Mouse (Mus musculus) forebrain, embryonic 13.5 days (tissue): ENCODE measurements around the gene Sema4c. TPM values are rescaled to one million over a fixed set of nuclear protein-coding genes. Genes with fewer than 3 reads are reported as not detected.

Experiments
- ATAC-seq: fragments of 200-750 bp; cut with Nextera tagmentation; 2 replicates; pipeline ENCODE4 v1.8.0; 2017
- H3K27ac ChIP-seq: fragments of 300-500 bp; sonication (generic); 2 replicates; pipeline ENCODE4 v1.5.1; 2015; ENCODE audit warnings: inconsistent platforms, mild to moderate bottlenecking, moderate library complexity
- H3K27me3 ChIP-seq: fragments of 300-500 bp; sonication (generic); 2 replicates; pipeline ENCODE4 v1.6.1; 2015; ENCODE audit warnings: mild to moderate bottlenecking, inconsistent platforms
- H3K36me3 ChIP-seq: fragments of 300-500 bp; sonication (generic); 2 replicates; pipeline ENCODE4 v1.6.1; 2015; ENCODE audit warnings: mild to moderate bottlenecking, inconsistent platforms; ENCODE audit not compliant: poor library complexity, severe bottlenecking
- H3K4me1 ChIP-seq: fragments of 300-500 bp; sonication (generic); 2 replicates; pipeline ENCODE4 v1.6.1; 2015; ENCODE audit warnings: inconsistent platforms
- H3K4me2 ChIP-seq: fragments of 300-500 bp; sonication (generic); 2 replicates; pipeline ENCODE4 v1.6.1; 2015; ENCODE audit warnings: inconsistent platforms, mild to moderate bottlenecking, moderate library complexity
- H3K4me3 ChIP-seq: fragments of 300-500 bp; sonication (generic); 2 replicates; pipeline ENCODE4 v1.5.1; 2015; ENCODE audit warnings: mild to moderate bottlenecking, inconsistent platforms
- H3K9ac ChIP-seq: fragments of 300-500 bp; sonication (generic); 2 replicates; pipeline ENCODE4 v1.6.1; 2015; ENCODE audit warnings: mild to moderate bottlenecking, inconsistent platforms
- H3K9me3 ChIP-seq: fragments of 300-500 bp; sonication (generic); replicated peaks from 2 replicates; pipeline ENCODE4 v1.6.1; 2016; ENCODE audit warnings: inconsistent platforms
- WGBS: fragments of 180-500 bp; shearing (Covaris S2); methylation state at CpG from one replicate; pipeline ENCODE4 v1.1.7; 2015; 5-methylcytosine and 5-hydroxymethylcytosine counted together
- polyA plus RNA-seq: library from polyadenylated mRNA; unstranded; fragments of >200 nt; fragmentation: Nextera tagmentation; extraction: Ambion mirVana; gene quantifications from 2 replicates; pipeline ENCODE4 v1.2.1, GENCODE M21; 2015

The Sema4c gene
- polyA plus RNA-seq = 27.3 and 30.7 TPM in 2 replicates

DNA sequence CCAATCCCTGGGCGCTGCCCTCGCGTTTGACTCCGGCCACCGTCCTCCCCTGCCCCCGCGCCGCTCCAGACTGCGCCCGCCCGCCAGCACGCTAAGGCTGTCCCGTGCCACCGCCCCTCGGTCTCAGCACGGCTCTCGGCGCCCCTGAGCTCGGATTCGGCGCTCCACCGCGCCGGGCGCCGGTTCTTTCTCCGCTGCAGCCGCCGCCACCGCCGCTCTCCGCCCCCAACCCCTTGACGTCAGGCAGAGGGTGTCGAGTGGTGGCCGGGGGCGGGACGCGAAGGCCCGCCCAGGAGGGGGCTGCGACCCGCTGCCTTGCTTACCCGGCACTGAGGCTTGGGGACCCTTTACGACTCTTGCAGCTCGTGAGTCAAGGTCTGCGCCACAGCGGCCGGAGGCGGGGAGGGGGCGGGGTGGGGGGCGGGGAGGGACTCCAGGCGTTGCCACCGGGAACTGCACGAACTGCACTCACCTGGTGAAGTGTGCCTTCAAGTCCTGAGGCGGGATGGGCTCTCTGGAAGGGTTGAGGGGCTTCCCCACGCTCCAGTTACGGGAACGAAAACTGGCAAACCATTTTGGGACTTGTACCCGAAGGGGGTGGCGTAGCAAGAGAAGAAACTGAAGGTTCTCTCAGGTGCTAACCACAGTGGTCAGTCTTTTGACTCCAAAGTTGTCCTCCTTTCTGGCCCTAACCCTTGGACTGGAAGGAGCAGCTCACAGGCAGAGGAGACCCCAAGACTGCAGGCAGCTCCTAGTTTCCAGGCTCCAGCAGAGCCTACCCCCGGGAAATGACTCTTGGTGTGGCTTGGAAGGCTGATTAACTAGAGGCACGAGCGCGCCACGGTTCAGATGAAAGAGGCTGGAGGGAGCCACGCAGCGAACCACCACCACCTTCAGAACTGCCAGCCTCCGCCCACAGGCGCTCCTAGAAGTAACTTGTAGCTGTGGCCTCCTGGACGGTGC is at the start of gene Sema4c:
Sema4c (minus strand) TSS at position 319 of the 963 bp plus-strand sequence.
- WGBS = under 1% methylated on average over 69 of the region's 69 CpGs
- H3K4me1 ChIP-seq = peaks cover 31% of the 10 kb centered on the region
- H3K4me2 ChIP-seq = peak within 1 kb of the TSS; percentile 99
- ATAC-seq = peak; percentile 65
- peak within 1 kb of the TSS; percentile 99 for H3K9ac ChIP-seq
- H3K36me3 ChIP-seq = peaks cover 21% of the 10 kb centered on the region
- peaks cover 25% of the 10 kb centered on the region for H3K27me3 ChIP-seq
- peak within 1 kb of the TSS; percentile 95 for H3K4me3 ChIP-seq
- no peaks in the 10 kb centered on the region for H3K9me3 ChIP-seq
- peak within 1 kb of the TSS; percentile 99 for H3K27ac ChIP-seq

- Histone ChIP-seq H3K36me3 (no peaks in the 10 kb centered on the region), H3K9ac (no peak overlapping the region), H3K27ac (peak overlapping the region; percentile 3; the same call in 1 of the 2 replicates), H3K4me2 (no peak overlapping the region), H3K9me3 (no peaks in the 10 kb centered on the region), H3K4me3 (no peak overlapping the region), H3K27me3 (no peaks in the 10 kb centered on the region), H3K4me1 (peaks cover 18% of the 10 kb centered on the region)
- ATAC-seq = peak; percentile 66; the same call in 1 of the 2 replicates
- 64% methylated on average over 7 of the region's 7 CpGs for WGBS
These were observed 48.8 kb upstream of the Sema4c start for GRCm38 (mm10) chr1:36606951-36607350.

- H3K36me3 ChIP-seq = no peaks in the 10 kb centered on the region
- H3K9ac ChIP-seq = no peak overlapping the region
- H3K27me3 ChIP-seq = no peaks in the 10 kb centered on the region
- H3K9me3 ChIP-seq = no peaks in the 10 kb centered on the region
- 81% methylated on average over 12 of the region's 12 CpGs for WGBS
- ATAC-seq = no peak
- H3K4me1 ChIP-seq = peaks cover 12% of the 10 kb centered on the region
- no peak overlapping the region for H3K27ac ChIP-seq
- H3K4me2 ChIP-seq = no peak overlapping the region
- no peak overlapping the region for H3K4me3 ChIP-seq
These were observed 46.4 kb upstream of the Sema4c start for GRCm38 (mm10) chr1:36604254-36605156.

GRCm38 (mm10) chr1:36603361-36603760 is 45.2 kb upstream of the Sema4c start:
- H3K4me1 ChIP-seq = peaks cover 12% of the 10 kb centered on the region

DNA sequence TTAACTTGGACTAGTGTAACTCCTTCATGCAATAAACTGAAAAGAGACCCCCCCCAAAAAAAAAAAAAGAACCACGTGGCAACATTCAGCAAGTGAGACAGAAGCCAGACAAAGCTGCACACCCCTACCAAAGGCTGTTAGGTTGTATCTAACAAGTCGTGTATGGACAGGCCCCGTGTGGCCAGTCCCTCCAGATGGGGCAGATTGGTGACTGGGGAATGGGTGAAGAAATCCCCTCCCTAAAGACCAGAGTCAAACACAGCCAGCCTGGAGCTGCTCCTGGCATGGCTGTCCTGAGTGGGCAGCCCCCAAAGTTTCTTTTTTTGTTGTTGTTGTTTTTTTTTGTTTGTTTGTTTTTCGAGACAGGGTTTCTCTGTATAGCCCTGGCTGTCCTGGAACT is 44.1 kb upstream of the Sema4c start:
- Histone ChIP-seq H3K9me3 (no peaks in the 10 kb centered on the region), H3K36me3 (no peaks in the 10 kb centered on the region), H3K4me2 (no peak overlapping the region), H3K9ac (no peak overlapping the region), H3K4me1 (peaks cover 12% of the 10 kb centered on the region), H3K27ac (no peak overlapping the region), H3K27me3 (no peaks in the 10 kb centered on the region), H3K4me3 (no peak overlapping the region)
- ATAC-seq = no peak
- WGBS = 65% methylated on average over 4 of the region's 4 CpGs

More at GRCm38 (mm10) chr1:36603361-36603760, 45.2 kb upstream of the Sema4c start:
- Histone ChIP-seq H3K36me3 (no peaks in the 10 kb centered on the region), H3K27ac (no peak overlapping the region), H3K4me2 (no peak overlapping the region), H3K9ac (no peak overlapping the region), H3K4me3 (no peak overlapping the region), H3K27me3 (no peaks in the 10 kb centered on the region), H3K9me3 (no peaks in the 10 kb centered on the region)
- 69% methylated on average over 9 of the region's 9 CpGs for WGBS
- ATAC-seq = peak; percentile 70; the same call in 1 of the 2 replicates

DNA sequence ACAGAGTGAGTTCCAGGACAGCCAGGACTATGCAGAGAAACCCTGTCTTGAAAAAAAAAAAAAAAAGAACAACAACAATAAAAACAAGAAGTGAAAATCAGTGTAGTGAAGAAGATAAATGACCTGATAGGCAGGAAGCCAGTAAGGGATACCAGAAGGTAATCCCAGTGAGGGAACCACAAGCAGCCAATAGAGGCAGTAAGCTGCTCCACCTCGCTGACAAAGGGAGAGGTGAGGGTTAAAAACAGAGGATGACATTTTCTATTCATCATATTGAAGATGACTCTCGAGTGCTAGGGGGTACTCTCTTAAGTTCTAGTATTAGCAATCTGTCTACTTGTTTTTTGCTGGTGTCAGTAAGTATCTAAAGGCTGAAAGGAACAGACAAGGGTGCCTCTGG is 40.3 kb upstream of the Sema4c start:
- no peak overlapping the region for H3K4me3 ChIP-seq
- peaks cover 15% of the 10 kb centered on the region for H3K4me1 ChIP-seq
- no peak overlapping the region for H3K27ac ChIP-seq
- H3K4me2 ChIP-seq = no peak overlapping the region
- H3K9me3 ChIP-seq = no peaks in the 10 kb centered on the region
- ATAC-seq = no peak
- H3K9ac ChIP-seq = no peak overlapping the region
- WGBS = 64% methylated on average over 2 of the region's 2 CpGs
- H3K36me3 ChIP-seq = no peaks in the 10 kb centered on the region
- no peaks in the 10 kb centered on the region for H3K27me3 ChIP-seq

GRCm38 (mm10) chr1:36596114-36596513 is 38.0 kb upstream of the Sema4c start:
- 5% methylated on average over 4 of the region's 4 CpGs for whole genome bisulfite sequencing
- Histone ChIP-seq H3K4me1 (peaks cover 13% of the 10 kb centered on the region; the same call in 1 of the 2 replicates), H3K9ac (no peak overlapping the region), H3K9me3 (no peaks in the 10 kb centered on the region), H3K4me3 (no peak overlapping the region), H3K4me2 (no peak overlapping the region), H3K27me3 (peaks cover 7% of the 10 kb centered on the region; the same call in 1 of the 2 replicates), H3K36me3 (no peaks in the 10 kb centered on the region), H3K27ac (no peak overlapping the region)
- peak; percentile 77 for ATAC-seq

GRCm38 (mm10) chr1:36595167-36595931 is 37.2 kb upstream of the Sema4c start:
- no peak overlapping the region for H3K27ac ChIP-seq
- peak; percentile 39; the same call in 1 of the 2 replicates for ATAC-seq
- peaks cover 13% of the 10 kb centered on the region; the same call in 1 of the 2 replicates for H3K4me1 ChIP-seq
- 68% methylated on average over 10 of the region's 10 CpGs for WGBS
- H3K4me3 ChIP-seq = no peak overlapping the region
- H3K9ac ChIP-seq = no peak overlapping the region
- peaks cover 11% of the 10 kb centered on the region; the same call in 1 of the 2 replicates for H3K27me3 ChIP-seq
- H3K4me2 ChIP-seq = no peak overlapping the region
- no peaks in the 10 kb centered on the region for H3K36me3 ChIP-seq
- no peaks in the 10 kb centered on the region for H3K9me3 ChIP-seq

- Histone ChIP-seq H3K4me1 (peaks cover 13% of the 10 kb centered on the region; the same call in 1 of the 2 replicates), H3K36me3 (no peaks in the 10 kb centered on the region), H3K9me3 (no peaks in the 10 kb centered on the region), H3K9ac (no peak overlapping the region), H3K4me2 (no peak overlapping the region), H3K4me3 (no peak overlapping the region), H3K27me3 (peaks cover 23% of the 10 kb centered on the region; the same call in 1 of the 2 replicates), H3K27ac (no peak overlapping the region)
- WGBS = 6% methylated on average over 1 of the region's 1 CpGs
- no peak for ATAC-seq
These were observed 35.0 kb upstream of the Sema4c start for GRCm38 (mm10) chr1:36593099-36593498.

- Histone ChIP-seq H3K4me1 (peaks cover 13% of the 10 kb centered on the region; the same call in 1 of the 2 replicates), H3K27me3 (peaks cover 37% of the 10 kb centered on the region), H3K4me2 (no peak overlapping the region), H3K27ac (no peak overlapping the region), H3K9ac (no peak overlapping the region), H3K36me3 (no peaks in the 10 kb centered on the region), H3K4me3 (no peak overlapping the region), H3K9me3 (no peaks in the 10 kb centered on the region)
- ATAC-seq = no peak
- WGBS = 94% methylated on average over 2 of the region's 2 CpGs
These were observed 33.3 kb upstream of the Sema4c start for GRCm38 (mm10) chr1:36591408-36591807.

GRCm38 (mm10) chr1:36590664-36591063 is 32.5 kb upstream of the Sema4c start:
- peaks cover 5% of the 10 kb centered on the region; the same call in 1 of the 2 replicates for H3K4me1 ChIP-seq
- WGBS = 57% methylated on average over 9 of the region's 9 CpGs
- no peaks in the 10 kb centered on the region for H3K9me3 ChIP-seq
- no peaks in the 10 kb centered on the region for H3K36me3 ChIP-seq
- peaks cover 44% of the 10 kb centered on the region for H3K27me3 ChIP-seq
- no peak for ATAC-seq
- no peak overlapping the region for H3K4me3 ChIP-seq
- no peak overlapping the region for H3K9ac ChIP-seq
- H3K27ac ChIP-seq = no peak overlapping the region
- H3K4me2 ChIP-seq = no peak overlapping the region
